20 mouse cellular contexts compared by ENCODE assay signal in the genomic region with DNA sequence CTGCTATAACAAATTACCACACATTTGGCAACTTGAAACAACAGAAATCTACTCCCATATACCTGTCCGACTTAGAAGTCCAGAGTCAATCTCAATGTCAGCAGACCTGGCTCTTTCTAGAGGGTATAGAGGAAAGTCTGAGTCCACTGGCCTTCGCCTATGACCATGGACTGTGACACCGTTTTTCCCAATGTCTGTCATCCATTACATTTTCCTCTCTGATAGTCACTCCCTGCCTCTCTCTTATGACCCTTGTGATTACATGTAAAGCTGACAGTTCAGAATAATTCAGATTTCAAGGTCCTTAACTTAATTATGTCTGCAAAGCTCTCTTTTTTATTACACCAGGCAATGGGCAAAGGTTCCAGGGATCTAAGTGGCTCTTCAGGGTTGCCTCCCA.
"Had no signal": no experiment of that assay in that cellular context is flagged by ENCODE, and none has a peak within 500 bp of the region (broad histone marks: within the 10 kb centered on the region; RNA-seq: fewer than 3 reads in every experiment).

No protein-coding gene starts in this region.

- H3K27ac ChIP-seq: midbrain, embryonic 10.5 days; midbrain, embryonic 12.5 days; neural tube, embryonic 13.5 days; neural tube, embryonic 15.5 days; stomach, embryonic 15.5 days; stomach, postnatal 0 days had no signal

- DNase-seq: lung, adult 18-20 months; lung, embryonic 14.5 days; lung, postnatal 10 days; lung, postnatal 4 days; midbrain, embryonic 14.5 days; retina, postnatal 1 day; right cerebral cortex, adult 18-20 months; right cerebral cortex, postnatal 25 days; right cerebral cortex, postnatal 4 days; thymus, adult 2 months; thymus, postnatal 25 days; thymus, postnatal 4 days had no signal

- H3K4me1 ChIP-seq: midbrain, embryonic 12.5 days; stomach, embryonic 15.5 days had no signal

- H3K27me3 ChIP-seq: midbrain, embryonic 12.5 days; neural tube, embryonic 13.5 days; neural tube, embryonic 15.5 days; stomach, embryonic 15.5 days had no signal

- H3K9ac ChIP-seq: lung, embryonic 14.5 days; midbrain, embryonic 12.5 days; neural tube, embryonic 13.5 days; neural tube, embryonic 15.5 days; stomach, embryonic 15.5 days had no signal

- H3K4me3 ChIP-seq: midbrain, embryonic 10.5 days; midbrain, embryonic 12.5 days; myocyte; neural tube, embryonic 13.5 days; neural tube, embryonic 15.5 days; stomach, embryonic 15.5 days had no signal

- H3K9me3 ChIP-seq: midbrain, embryonic 10.5 days; midbrain, embryonic 12.5 days; neural tube, embryonic 13.5 days; neural tube, embryonic 15.5 days; stomach, embryonic 15.5 days had no signal

- ATAC-seq: midbrain, embryonic 16.5 days had no signal

- H3K4me2 ChIP-seq: lung, embryonic 14.5 days; midbrain, embryonic 12.5 days; neural tube, embryonic 13.5 days; neural tube, embryonic 15.5 days; stomach, embryonic 15.5 days had no signal

- H3K36me3 ChIP-seq: midbrain, embryonic 10.5 days; midbrain, embryonic 12.5 days; neural tube, embryonic 13.5 days; neural tube, embryonic 15.5 days; stomach, embryonic 15.5 days had no signal
